Mouse (Mus musculus): ENCODE results near the gene Mcrip1.
A peak's percentile ranks its signal among the peaks of the same experiment; 100 is the strongest.
"Not testable (repeated sequence)": the region's sequence is repeated elsewhere in the genome, so short reads cannot be mapped to it uniquely, and the experiment has no call there.

Mcrip1 gene

DNA sequence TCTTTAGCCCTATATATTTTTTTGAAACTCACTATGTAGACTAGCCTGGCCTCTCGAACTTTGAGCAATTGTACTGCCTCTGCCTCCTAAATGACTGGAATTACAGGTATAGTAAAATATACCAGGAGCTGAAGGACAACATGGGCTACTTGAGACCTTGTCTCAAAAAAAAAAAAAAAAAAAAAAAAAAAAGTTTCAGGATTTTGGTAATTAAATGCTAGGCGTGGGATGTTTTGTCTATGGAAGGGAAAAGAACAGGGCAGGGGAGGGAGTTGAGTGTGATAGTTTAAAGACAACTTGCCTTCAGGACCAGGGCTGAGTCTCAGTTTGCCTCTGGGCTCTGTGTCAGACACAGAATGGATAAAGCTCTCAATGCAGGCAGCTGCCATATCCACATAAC is 25.5 kb upstream of the Mcrip1 start:
- no peak for DNase-seq (ENCODE audit: low spot score)

DNA sequence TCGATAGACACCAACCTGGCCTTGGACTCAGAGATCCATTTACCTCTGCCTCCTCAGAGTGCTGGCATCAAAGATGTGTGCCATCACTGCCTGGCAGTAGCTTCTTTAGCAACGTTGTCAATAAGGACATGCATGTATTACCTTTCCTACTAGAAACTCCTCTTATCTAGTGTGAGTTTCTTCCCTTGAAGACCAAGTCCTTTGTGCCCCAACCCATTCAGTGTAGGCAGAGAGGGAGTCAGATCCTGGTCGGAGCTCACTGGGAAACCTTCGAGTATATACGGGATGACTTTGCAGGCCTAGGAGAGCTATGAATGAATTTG is 24.7 kb upstream of the Mcrip1 start:
- DNase-seq (ENCODE audit: low spot score) = no peak

DNA sequence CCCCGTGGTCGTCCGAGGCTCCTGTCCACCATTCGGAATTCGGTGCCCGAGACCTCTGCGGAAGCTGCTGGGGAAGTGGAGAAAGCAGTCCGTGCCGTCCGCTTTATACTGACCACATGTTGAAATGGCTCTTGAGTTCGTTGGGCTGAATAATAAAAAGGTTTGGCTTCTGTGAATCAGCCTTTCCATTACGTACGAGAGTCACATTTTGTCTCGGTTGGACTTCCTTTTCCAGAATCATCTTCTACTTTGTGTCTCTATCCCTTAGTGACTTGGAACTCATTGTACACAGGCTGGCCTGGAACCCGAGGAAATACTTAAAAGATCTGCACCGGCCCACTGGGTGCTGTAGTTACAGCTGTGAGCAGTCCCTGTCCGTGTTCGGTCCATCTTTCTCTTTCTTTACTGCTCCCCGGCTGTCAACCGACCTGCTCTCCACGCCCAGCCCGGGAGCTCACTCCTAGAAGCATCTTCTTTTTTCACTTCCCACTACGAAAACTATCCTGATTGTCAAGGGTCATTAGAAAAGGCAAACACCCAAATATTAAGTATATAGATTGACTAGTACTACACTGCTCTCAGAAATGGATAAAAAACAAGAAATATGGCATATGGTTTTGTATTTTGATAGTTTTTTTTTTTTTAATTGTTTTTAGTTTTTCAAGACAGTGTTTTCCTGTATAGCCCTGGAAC is 24.2 kb upstream of the Mcrip1 start:
- no peak for DNase-seq (ENCODE audit: low spot score)

DNA sequence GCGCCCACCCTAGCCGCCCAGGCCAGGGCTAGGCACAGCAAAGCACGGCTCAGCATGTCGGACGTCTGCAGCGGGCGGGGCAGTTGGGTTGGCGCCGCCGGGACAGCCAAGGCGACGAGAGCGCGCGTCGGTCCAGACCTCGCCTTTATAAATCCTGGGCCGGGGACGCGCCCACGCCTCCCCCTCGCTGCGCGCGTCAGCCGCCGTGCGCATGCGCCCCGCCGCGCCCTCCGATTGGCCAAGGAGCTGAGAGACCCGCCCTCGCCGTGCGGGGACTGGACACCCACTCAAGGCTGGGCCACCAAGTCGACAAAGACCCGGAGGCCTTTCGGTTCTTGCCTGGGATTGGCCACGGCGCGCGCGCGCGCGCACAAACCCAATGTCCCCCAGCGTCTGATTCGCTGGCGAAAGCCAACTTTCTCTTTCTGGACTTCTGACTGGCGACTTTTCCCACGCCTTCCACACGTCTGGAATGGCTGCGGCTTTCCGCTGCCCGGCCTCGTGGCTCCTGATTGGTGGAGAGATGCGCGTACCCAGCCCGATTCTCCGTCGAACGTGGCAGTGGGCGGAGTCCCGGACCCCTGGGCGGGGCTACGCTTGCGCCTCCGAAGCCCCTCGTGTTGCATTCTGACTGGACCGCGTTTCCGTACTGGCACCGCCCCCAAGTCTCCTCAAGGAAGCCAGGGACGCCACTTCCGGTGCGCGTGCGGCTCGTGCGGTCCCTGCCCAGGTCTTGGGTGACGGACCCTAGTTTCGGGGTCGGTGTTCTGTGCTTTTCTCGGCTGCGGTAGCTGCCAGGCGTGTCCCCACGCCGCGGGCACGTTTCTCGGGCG is 23.4 kb upstream of the Mcrip1 start, which contains the start of gene P4hb:
TSS of gene P4hb (minus strand) at position 502 of the 833 bp plus-strand sequence.
- peak; percentile 100 for DNase-seq (ENCODE audit: low spot score)

DNA sequence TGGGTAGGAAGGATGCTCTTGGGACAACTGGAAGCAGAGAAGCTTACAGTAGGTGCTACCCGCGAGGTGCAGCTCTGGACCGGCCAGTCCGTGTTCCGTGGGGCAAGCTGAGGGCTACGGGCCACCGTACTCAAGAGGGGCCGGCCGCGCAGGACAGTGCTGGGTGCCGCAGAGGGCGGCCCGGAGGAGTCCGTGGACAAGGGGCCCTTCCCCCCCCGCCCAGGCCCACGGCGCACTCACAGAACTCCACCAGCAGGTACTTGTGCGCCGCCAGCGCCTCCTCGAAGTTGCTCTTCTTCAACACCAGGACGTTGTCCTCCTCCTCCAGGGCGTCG is 22.9 kb upstream of the Mcrip1 start:
- no peak for DNase-seq (ENCODE audit: low spot score)

DNA sequence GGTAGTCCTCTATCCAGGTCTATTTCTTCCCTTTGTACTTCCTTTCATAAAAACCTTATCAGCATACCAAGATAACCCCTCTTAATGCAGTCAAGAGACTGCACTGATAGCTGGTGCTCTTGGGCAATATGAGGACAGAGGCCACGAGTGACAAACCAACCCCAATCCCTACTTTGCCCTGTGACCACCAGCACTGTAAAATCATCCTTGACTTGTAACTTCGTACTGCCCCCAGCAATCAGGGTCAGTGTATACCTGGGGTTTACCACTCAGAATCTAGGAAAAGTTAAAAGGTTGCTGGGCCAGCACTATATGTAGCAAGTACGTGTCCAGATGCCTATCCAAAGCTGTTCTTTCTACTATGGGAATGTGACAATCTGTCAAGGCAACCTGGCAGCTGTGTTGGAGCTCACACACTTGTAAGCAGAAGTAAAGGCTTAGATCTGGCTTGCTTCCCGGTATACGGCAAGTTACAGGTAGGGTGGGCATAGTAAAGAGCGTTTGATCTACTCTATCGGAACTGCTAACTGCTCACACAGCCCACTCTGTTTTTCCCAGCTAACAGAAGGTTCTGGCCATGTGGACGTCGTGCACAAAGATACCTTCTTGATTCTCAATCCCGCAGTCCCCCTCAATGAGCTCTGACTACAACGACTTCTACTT is 22.4 kb upstream of the Mcrip1 start:
- DNase-seq (ENCODE audit: low spot score) = no peak

DNA sequence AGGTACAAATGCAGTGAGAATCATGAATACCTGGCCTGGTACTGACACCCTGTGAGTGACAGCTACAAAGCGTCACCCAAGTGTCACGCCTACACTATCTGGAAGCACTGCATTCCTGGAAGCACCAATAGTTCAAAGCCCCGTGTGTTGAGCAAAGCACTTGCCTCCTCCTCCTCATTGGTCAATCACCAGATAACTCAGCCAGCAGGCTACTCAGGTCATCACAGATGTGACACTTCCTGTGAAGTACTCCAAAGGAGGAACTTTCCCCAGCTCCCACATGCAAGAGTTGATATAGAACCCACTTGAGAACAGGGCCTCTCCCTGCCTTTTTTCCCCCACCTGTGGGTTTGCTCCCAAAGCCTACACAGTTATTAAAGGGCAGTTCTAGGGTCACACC is 21.6 kb upstream of the Mcrip1 start:
- DNase-seq (ENCODE audit: low spot score) = no peak

DNA sequence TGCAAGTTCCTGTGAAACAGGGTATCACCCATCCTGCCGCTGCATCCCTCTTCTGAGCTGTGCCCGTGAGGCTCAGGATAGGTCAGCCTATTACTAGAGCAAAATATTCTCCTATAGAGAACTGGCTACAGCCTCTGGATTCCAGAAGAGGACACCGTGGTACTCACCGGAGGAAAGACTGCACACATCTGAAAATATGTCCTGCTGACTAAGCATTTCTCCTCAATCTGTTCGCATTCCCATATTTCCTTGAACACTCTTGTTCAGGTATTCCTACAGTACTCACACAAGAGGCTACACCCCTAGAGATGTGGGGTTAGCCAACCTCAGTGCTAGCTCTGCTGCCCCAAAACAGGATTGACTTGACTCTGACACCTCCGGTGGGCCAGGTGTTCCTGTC is 18.8 kb upstream of the Mcrip1 start:
- no peak for DNase-seq (ENCODE audit: low spot score)

DNA sequence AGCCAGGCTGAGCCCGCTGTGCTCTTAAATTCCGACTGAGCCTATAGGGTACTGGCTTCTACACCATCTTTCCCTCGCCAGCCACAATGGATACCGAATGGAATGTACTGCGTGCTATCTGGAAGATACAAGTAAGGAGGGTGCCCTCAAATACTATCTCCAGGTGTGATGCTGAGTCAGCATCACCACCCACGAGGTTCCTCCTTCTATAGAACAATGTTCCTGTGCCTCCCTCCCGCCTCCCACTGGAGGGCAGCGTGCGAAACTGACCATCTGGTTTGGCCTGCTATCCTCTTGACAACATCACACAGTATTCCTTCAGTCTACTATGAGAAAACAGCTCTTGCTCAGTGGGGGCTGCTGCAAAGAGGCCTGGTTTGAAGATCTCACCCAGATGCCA is 15.6 kb upstream of the Mcrip1 start:
- no peak for DNase-seq (ENCODE audit: low spot score)

DNA sequence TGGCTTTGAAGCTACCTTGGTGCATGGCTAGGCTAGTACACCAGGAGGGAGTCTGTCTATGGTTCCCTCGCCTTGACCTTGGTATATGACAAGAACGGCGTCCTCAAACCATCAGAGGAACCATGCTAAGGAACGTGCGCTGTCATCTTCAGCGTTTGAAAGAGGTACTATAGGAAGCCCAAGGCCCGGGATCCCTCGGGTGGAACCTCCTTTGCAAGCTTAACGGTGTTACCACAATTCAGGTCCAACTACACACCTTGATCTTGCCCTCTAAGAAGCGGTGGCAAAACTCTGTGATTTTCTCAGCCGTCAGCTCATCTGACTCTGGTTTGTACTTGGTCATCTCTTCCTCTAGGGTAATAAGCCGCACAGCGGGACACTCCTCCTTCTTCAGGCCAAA is 13.4 kb upstream of the Mcrip1 start:
- DNase-seq (ENCODE audit: low spot score) = no peak

DNA sequence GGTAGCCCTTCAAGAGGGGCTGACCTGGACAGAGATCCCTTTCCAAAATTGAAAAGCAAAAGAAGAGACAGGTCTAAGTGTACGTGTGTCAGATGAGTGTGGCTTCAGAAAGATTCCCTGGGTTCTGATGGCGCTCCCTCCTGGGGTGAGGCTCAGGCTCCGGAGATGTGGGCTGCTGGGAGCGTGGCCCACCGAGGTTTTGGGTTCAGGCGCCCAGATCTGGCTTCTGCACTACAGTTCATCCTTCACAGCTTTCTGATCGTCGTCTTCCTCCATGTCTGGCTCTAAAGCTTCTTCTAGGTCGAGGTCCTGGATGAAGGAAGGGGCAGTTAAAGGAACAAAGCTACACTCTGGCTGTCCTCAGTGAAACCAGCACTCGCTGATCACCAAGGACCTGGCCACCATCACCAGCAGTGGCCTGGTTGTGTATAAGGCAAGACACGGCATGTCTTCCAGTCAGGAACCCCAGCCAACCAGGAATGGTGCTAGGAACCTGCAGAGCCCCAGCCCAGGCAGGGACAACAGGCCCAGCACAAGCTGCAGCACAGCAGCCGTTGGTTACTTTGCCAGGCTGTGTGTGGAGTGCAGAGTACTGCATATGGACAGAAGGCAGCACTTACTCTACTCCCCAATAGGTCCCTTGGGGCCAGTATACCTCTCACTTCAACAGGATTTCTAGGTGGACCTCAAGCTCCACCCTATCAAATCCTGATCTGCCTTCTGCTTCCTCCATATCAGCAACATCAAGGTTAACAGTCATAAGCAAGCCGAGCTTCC is 11.6 kb upstream of the Mcrip1 start:
- DNase-seq (ENCODE audit: low spot score) = no peak

DNA sequence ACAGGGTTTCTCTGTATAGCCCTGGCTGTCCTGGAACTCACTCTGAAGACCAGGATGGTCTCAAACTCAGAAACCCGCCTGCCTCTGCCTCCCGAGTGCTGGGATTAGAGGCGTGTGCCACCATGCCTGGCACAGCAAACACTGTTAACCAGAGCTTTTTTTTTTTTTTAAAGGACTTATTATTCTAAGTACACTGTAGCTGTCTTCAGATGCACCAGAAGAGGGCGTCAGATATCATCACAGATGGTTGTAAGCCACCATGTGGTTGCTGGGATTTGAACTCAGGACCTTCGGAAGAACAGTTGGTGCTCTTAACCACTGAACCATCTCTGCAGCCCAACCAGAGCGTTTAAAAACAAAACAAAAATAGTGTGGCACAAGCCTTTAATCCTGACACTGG is 9.3 kb upstream of the Mcrip1 start:
- not testable (repeated sequence) for DNase-seq (ENCODE audit: low spot score)

DNA sequence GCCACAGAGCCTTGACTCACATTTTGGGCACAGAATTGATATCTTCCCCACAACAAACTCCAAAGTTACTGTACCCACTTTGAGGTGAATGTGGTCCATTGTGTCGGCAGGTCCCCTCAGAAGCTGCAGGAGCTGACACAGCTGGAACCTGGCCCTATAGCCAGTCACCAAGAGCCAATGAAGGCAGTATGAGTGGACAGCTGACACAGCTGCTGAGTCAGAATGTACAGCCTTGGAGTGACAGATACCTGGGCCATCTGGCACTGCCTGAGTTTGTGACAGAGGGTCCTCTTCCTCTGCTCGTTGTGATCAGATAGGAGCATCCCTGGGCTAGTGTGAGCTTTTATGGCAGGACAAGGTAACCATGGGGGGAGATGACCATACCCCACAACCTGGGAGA is 5.7 kb upstream of the Mcrip1 start:
- DNase-seq (ENCODE audit: low spot score) = no peak

DNA sequence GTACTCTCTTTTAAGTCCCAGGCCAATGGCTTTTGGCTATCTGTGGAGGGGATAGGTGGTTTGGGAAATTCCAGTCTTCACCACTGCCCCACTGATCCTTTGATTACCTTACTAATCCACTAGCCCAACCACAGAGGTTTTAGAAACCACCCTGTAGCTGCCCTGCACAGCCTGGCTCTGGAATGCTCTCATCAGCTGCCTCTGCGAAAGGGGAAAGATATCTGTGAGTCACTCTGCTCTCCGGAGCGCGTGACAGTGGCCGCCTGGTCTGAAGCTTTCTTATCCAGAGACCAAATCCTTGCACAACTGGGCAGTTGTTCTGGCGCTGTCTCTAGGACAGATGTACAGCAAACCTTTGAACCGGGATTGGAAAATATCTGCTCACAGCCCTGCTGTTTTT is 5.3 kb upstream of the Mcrip1 start:
- no peak for DNase-seq (ENCODE audit: low spot score)

DNA sequence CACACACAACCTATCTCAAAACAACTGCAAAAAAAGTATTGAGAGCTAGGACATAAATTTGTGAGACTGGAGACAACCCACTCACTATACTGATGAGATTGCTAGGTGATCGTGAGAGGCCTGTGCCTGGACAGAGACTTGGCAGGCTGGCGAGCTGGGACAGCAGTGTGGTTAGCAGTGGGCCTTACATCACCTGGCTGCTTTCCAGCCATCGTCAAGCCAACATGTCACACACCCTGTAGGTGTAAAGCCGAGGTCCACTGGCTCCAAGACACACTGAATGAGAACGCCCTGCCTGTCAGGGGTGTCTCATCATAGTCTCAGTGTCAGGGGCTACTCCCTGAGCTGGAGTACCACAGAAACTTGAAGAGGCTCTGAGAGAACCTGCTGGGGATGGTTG is 3.2 kb upstream of the Mcrip1 start:
- DNase-seq (ENCODE audit: low spot score) = no peak

DNA sequence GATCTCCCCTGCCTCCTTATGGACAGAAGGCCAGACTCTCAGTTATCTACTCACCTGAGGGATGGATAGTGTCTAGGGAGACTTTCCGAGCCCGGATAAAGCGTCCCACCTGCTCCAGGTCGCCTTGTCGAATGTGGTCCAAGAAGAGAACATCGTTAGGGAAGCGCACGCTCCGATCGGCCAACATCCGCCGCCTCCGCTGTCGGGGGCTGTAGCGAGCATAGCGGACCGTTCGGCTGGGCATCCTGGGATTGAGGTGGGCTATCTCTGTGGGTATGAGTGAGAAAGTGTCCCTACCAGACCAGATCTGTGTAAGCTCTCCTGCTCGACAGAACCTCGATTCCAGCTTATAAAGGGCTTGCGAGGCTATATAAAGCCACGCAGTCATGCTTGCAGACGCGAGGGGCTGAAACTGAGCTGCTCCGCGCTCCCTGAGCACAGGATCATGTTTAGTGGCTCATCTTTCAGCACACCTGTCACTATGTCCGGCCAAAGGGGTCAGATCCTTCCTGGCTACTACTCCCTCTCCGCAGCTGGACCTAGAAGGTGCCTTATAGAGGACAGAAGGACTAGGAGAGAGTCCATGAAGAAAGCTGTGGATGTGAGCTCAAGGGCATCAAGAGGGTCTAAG is 1.4 kb upstream of the Mcrip1 start, which contains the start of gene Ppp1r27:
TSS of gene Ppp1r27 (minus strand) at position 323 of the 631 bp plus-strand sequence.
- no peak for DNase-seq (ENCODE audit: low spot score)

DNA sequence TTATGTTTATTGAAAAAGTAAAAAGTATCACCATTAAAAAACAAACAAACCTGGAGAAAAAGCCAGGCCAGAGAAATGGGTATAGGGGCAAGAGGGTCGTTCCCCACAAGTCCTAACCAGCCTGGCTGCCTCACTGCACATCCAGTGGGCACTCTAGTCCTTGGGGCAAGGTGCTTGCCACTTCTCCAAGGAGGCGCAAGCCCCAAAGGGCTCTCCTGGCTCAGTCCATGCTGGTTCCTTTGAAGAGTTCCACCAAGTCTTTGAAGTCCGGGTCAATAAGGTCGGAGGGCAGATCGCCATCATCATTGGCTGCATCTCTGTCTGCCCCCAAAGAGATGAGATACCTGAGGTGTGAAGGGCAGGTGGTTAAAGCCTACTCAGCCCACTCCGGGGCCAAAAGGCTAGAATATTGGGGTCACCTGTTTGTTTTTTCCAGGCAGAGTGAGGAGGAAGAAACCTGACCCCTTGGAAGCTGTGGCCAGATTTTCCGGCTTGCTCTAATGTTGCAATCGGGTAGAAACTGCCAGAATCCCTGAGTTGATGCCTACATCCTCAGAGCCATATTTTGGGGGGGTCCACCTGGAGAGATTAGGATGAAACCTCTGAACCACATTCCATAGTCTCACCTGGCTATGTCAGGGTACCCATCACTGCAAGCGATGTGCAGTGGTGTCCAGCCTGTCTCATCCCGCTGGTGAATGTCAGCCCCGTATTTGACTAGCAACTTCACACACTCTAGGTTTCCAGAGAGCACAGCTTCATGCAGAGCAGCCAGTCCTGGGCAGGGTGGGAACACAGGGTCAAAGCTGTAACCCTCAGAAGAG is 671 bp upstream of the Mcrip1 start:
- DNase-seq (ENCODE audit: low spot score) = no peak

DNA sequence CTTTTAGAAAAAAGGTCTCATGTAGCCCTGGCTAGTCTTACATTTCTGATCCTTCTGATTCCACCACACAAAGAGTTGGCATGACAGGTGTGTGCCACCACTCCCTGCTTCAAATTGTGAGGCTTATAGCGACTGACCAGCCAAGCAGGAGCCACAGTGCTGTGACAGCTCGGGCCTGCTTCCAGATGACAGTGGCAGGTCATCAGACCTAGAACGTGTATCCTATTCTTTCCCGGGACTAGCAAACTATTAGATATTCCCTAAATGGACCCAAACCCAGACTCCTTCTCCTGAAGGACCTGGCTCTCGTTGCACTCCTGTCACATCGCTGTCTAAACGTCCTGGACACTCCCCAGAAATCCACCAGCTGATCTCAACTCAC is 750 bp downstream of the Mcrip1 start:
- no peak for DNase-seq (ENCODE audit: low spot score)

DNA sequence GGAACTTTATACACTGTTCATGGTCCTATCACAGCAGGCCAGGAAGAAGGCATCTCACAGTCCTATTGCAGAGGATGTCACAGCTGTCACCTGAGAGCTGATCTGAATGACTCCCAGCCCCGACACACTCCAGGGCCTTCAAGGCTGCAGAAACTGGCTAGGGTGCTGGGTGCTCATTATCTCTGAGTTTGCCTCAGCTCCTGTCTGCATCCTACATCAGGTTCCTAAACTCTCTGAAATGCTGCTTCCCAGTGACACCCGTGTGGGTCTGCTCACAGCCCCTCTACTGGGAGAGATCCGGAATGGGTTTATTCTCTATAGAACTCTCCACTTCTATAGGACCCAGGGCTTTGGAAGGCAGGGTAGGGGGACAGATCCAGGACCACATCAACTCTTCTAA is 1.3 kb downstream of the Mcrip1 start:
- DNase-seq (ENCODE audit: low spot score) = no peak

DNA sequence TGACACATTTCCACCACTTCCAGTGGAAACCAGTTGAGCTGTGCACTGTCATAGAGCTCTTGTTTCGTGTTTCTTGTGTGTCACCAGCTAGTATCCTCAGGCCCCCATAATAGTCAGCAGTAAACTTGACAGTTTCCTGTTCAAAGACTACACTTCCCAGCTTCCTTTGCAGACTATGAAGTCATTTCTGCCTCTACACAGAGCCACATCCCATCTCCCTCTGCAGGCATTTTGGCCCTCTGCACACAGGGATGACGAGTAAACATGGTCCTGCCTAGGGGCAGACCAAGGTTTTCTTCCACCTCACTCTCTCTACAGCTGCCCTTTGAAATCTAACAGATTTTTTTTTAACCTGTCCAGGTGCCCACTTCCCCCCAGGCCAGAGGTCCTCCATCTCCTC is 2.1 kb downstream of the Mcrip1 start:
- no peak for DNase-seq (ENCODE audit: low spot score)

DNA sequence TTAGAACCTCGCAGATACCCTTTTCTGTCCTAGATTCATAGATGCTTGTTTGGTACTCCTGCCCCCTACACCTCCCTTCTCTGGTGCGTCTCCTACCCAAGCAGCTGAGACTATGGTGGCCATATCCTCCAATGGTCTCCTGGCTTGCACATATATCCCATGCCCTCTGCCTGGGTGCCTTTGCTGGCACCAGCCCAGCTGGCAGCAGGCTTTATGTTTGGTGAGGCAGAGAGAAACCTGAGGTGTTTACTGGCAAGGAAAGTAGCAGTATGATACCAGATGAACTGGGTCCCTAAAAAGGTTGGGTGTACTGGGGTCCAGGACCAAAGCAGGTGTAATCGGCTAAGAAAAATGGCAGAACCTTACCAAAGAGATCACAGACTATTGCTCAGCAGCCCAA is 3.6 kb downstream of the Mcrip1 start:
- DNase-seq (ENCODE audit: low spot score) = no peak
